Mouse (Mus musculus) embryonic facial prominence, embryonic 15.5 days (tissue): ENCODE data around the gene Robo1. TPM values are rescaled to one million over a fixed set of nuclear protein-coding genes. Genes with fewer than 3 reads are reported as not detected.

Experiments
- ATAC-seq: fragments of 200-750 bp; cut with Nextera tagmentation; 2 replicates; pipeline ENCODE4 v1.8.0; 2017; ENCODE audit warnings: low read depth, moderate TSS enrichment; ENCODE audit not compliant: insufficient number of reproducible peaks, low FRiP score, low TSS enrichment
- H3K27ac ChIP-seq: fragments of 300-500 bp; sonication (generic); replicated peaks from 2 replicates; pipeline ENCODE4 v1.5.1; 2015; ENCODE audit warnings: mild to moderate bottlenecking, inconsistent platforms
- H3K27me3 ChIP-seq: fragments of 300-500 bp; sonication (generic); 2 replicates; pipeline ENCODE4 v1.6.1; 2015; ENCODE audit warnings: inconsistent platforms
- H3K36me3 ChIP-seq: fragments of 300-500 bp; sonication (generic); 2 replicates; pipeline ENCODE4 v1.6.1; 2015; ENCODE audit warnings: mild to moderate bottlenecking, inconsistent platforms
- H3K4me1 ChIP-seq: fragments of 300-500 bp; sonication (generic); 2 replicates; pipeline ENCODE4 v1.6.1; 2015; ENCODE audit warnings: inconsistent platforms
- H3K4me2 ChIP-seq: fragments of 300-500 bp; sonication (generic); replicated peaks from 2 replicates; pipeline ENCODE4 v1.6.1; 2015; ENCODE audit warnings: mild to moderate bottlenecking, inconsistent platforms
- H3K4me3 ChIP-seq: fragments of 300-500 bp; sonication (generic); replicated peaks from 2 replicates; pipeline ENCODE4 v1.5.1; 2015; ENCODE audit warnings: mild to moderate bottlenecking, inconsistent platforms
- H3K9ac ChIP-seq: fragments of 300-500 bp; sonication (generic); 2 replicates; pipeline ENCODE4 v1.6.1; 2015; ENCODE audit warnings: inconsistent platforms
- H3K9me3 ChIP-seq: fragments of 300-500 bp; sonication (generic); replicated peaks from 2 replicates; pipeline ENCODE4 v1.6.1; 2016; ENCODE audit warnings: inconsistent platforms
- WGBS: fragments of 180-500 bp; shearing (Covaris S2); methylation state at CpG from one replicate; pipeline ENCODE4 v1.1.7; 2015; 5-methylcytosine and 5-hydroxymethylcytosine counted together
- polyA plus RNA-seq: library from polyadenylated mRNA; unstranded; fragments of >200 nt; fragmentation: Nextera tagmentation; extraction: Ambion mirVana; gene quantifications from 2 replicates; pipeline ENCODE4 v1.2.1, GENCODE M21; 2015

The Robo1 gene
- polyA plus RNA-seq, 1 experiment from 2014 or later, result 36.9 TPM

- 72% methylated on average over 12 of the region's 12 CpGs for WGBS
- Histone ChIP-seq H3K9ac (no peak overlapping the region), H3K4me2 (no peak overlapping the region), H3K27me3 (no peaks in the 10 kb centered on the region), H3K9me3 (no peaks in the 10 kb centered on the region), H3K4me1 (peaks cover 36% of the 10 kb centered on the region), H3K27ac (no peak overlapping the region), H3K36me3 (no peaks in the 10 kb centered on the region), H3K4me3 (no peak overlapping the region)
- ATAC-seq, result no peak
These were observed 490.4 kb downstream of the Robo1 start for GRCm38 (mm10) chr16:72798405-72798949.

GRCm38 (mm10) chr16:72800121-72800749 is 492.1 kb downstream of the Robo1 start:
- WGBS, result 34% methylated on average over 15 of the region's 15 CpGs
- Histone ChIP-seq H3K4me3 (peak overlapping the region; percentile 13; the same call in 1 of the 2 replicates), H3K27me3 (no peaks in the 10 kb centered on the region), H3K36me3 (no peaks in the 10 kb centered on the region), H3K4me1 (peaks cover 31% of the 10 kb centered on the region), H3K9ac (no peak overlapping the region), H3K9me3 (no peaks in the 10 kb centered on the region), H3K4me2 (peak overlapping the region; percentile 34), H3K27ac (peak overlapping the region; percentile 69)
- peak; percentile 86 for ATAC-seq

GRCm38 (mm10) chr16:72800788-72801187 is 492.7 kb downstream of the Robo1 start:
- Histone ChIP-seq H3K27ac (peak overlapping the region; percentile 69), H3K36me3 (no peaks in the 10 kb centered on the region), H3K27me3 (no peaks in the 10 kb centered on the region), H3K9ac (no peak overlapping the region), H3K4me3 (no peak overlapping the region), H3K9me3 (no peaks in the 10 kb centered on the region), H3K4me2 (peak overlapping the region; percentile 34; the same call in 1 of the 2 replicates), H3K4me1 (peaks cover 25% of the 10 kb centered on the region)
- 71% methylated on average over 6 of the region's 6 CpGs for WGBS
- ATAC-seq, result no peak

- no peak overlapping the region for H3K27ac ChIP-seq
- H3K27me3 ChIP-seq, result no peaks in the 10 kb centered on the region
- H3K4me1 ChIP-seq, result peaks cover 29% of the 10 kb centered on the region
- H3K9me3 ChIP-seq, result no peaks in the 10 kb centered on the region
- ATAC-seq, result no peak
- H3K9ac ChIP-seq, result no peak overlapping the region
- H3K4me3 ChIP-seq, result peak overlapping the region; percentile 4; the same call in 1 of the 2 replicates
- H3K36me3 ChIP-seq, result no peaks in the 10 kb centered on the region
- H3K4me2 ChIP-seq, result peak overlapping the region; percentile 38
- 22% methylated on average over 10 of the region's 10 CpGs for WGBS
These were observed 500.2 kb downstream of the Robo1 start for GRCm38 (mm10) chr16:72808351-72808750.

GRCm38 (mm10) chr16:72810942-72811341 is 502.8 kb downstream of the Robo1 start:
- peak; percentile 83 for ATAC-seq
- WGBS, result 33% methylated on average over 3 of the region's 3 CpGs

GRCm38 (mm10) chr16:72811494-72811893 is 503.4 kb downstream of the Robo1 start:
- 54% methylated on average over 5 of the region's 5 CpGs for WGBS
- H3K4me1 ChIP-seq, result peaks cover 29% of the 10 kb centered on the region
- no peaks in the 10 kb centered on the region for H3K9me3 ChIP-seq
- H3K27ac ChIP-seq, result peak overlapping the region; percentile 55; the same call in 1 of the 2 replicates
- no peaks in the 10 kb centered on the region for H3K36me3 ChIP-seq
- H3K4me3 ChIP-seq, result no peak overlapping the region
- no peak for ATAC-seq
- no peak overlapping the region for H3K9ac ChIP-seq
- H3K27me3 ChIP-seq, result no peaks in the 10 kb centered on the region
- H3K4me2 ChIP-seq, result 0 out of 2 replicates have a peak overlapping the region, but pooled peaks have one; percentile 17

More at GRCm38 (mm10) chr16:72810942-72811341, 502.8 kb downstream of the Robo1 start:
- no peak overlapping the region for H3K4me3 ChIP-seq
- H3K27ac ChIP-seq, result peak overlapping the region; percentile 55
- no peaks in the 10 kb centered on the region for H3K36me3 ChIP-seq
- H3K9ac ChIP-seq, result no peak overlapping the region
- 0 out of 2 replicates have a peak overlapping the region, but pooled peaks have one; percentile 17 for H3K4me2 ChIP-seq
- H3K27me3 ChIP-seq, result no peaks in the 10 kb centered on the region
- H3K4me1 ChIP-seq, result peaks cover 29% of the 10 kb centered on the region
- H3K9me3 ChIP-seq, result no peaks in the 10 kb centered on the region

GRCm38 (mm10) chr16:72811908-72812307 is 503.8 kb downstream of the Robo1 start:
- Histone ChIP-seq H3K9me3 (no peaks in the 10 kb centered on the region), H3K27ac (no peak overlapping the region), H3K9ac (no peak overlapping the region), H3K27me3 (no peaks in the 10 kb centered on the region), H3K4me1 (peaks cover 29% of the 10 kb centered on the region), H3K4me3 (no peak overlapping the region), H3K4me2 (no peak overlapping the region), H3K36me3 (no peaks in the 10 kb centered on the region)
- no peak for ATAC-seq
- WGBS, result 28% methylated on average over 3 of the region's 3 CpGs

- no peak overlapping the region for H3K9ac ChIP-seq
- 57% methylated on average over 8 of the region's 8 CpGs for WGBS
- no peaks in the 10 kb centered on the region for H3K36me3 ChIP-seq
- H3K4me2 ChIP-seq, result no peak overlapping the region
- no peak overlapping the region for H3K27ac ChIP-seq
- no peak for ATAC-seq
- H3K4me1 ChIP-seq, result peaks cover 8% of the 10 kb centered on the region
- no peaks in the 10 kb centered on the region for H3K9me3 ChIP-seq
- H3K4me3 ChIP-seq, result no peak overlapping the region
- no peaks in the 10 kb centered on the region for H3K27me3 ChIP-seq
These were observed 520.3 kb downstream of the Robo1 start for GRCm38 (mm10) chr16:72828381-72828780.

- no peaks in the 10 kb centered on the region for H3K27me3 ChIP-seq
- no peak for ATAC-seq
These were observed 521.4 kb downstream of the Robo1 start for GRCm38 (mm10) chr16:72829530-72829929.

GRCm38 (mm10) chr16:72830394-72831056 is 522.4 kb downstream of the Robo1 start:
- ATAC-seq, result no peak
- H3K27ac ChIP-seq, result no peak overlapping the region
- H3K27me3 ChIP-seq, result no peaks in the 10 kb centered on the region
- H3K4me3 ChIP-seq, result no peak overlapping the region
- WGBS, result 42% methylated on average over 5 of the region's 5 CpGs
- H3K4me1 ChIP-seq, result peaks cover 8% of the 10 kb centered on the region
- no peak overlapping the region for H3K4me2 ChIP-seq
- H3K36me3 ChIP-seq, result no peaks in the 10 kb centered on the region
- no peak overlapping the region for H3K9ac ChIP-seq
- no peaks in the 10 kb centered on the region for H3K9me3 ChIP-seq

More at GRCm38 (mm10) chr16:72829530-72829929, 521.4 kb downstream of the Robo1 start:
- Histone ChIP-seq H3K4me2 (no peak overlapping the region), H3K4me3 (no peak overlapping the region), H3K9ac (no peak overlapping the region), H3K4me1 (peaks cover 8% of the 10 kb centered on the region), H3K9me3 (no peaks in the 10 kb centered on the region), H3K36me3 (no peaks in the 10 kb centered on the region), H3K27ac (no peak overlapping the region)
- WGBS, result 47% methylated on average over 8 of the region's 8 CpGs

- no peaks in the 10 kb centered on the region for H3K27me3 ChIP-seq
- H3K27ac ChIP-seq, result no peak overlapping the region
- 87% methylated on average over 2 of the region's 2 CpGs for WGBS
These were observed 526.2 kb downstream of the Robo1 start for GRCm38 (mm10) chr16:72834266-72834665.

More at GRCm38 (mm10) chr16:72834266-72834665, 526.2 kb downstream of the Robo1 start:
- Histone ChIP-seq H3K9me3 (no peaks in the 10 kb centered on the region), H3K9ac (no peak overlapping the region), H3K4me1 (peaks cover 4% of the 10 kb centered on the region), H3K4me2 (no peak overlapping the region), H3K36me3 (no peaks in the 10 kb centered on the region), H3K4me3 (no peak overlapping the region)
- no peak for ATAC-seq
